Mouse (Mus musculus): ENCODE results near the gene Mtmr12.

- no peak for TF ChIP-seq CTCF (IDR thresholded peaks at IDR 0.05; ENCODE audit: insufficient read depth, low read length)
- TF ChIP-seq POLR2A (IDR thresholded peaks at IDR 0.05; ENCODE audit: borderline replicate concordance, extremely low read depth, low read depth, low read length) = no peak
Observed at GRCm38 (mm10) chr15:12238337-12238736, 33.5 kb downstream of the Mtmr12 start.

Data from lung, adult 2 months (tissue).